Mouse (Mus musculus) natural killer cell, adult 2 months (primary cell): Measurements from ENCODE around the gene Fam118b.

Experiments used
- DNase-seq, 2 experiments: peaks; one replicate each; pipeline ENCODE4 v3.0.0; 2022; ENCODE audit warnings: low spot score in 2 of 2

Gene Fam118b

DNA sequence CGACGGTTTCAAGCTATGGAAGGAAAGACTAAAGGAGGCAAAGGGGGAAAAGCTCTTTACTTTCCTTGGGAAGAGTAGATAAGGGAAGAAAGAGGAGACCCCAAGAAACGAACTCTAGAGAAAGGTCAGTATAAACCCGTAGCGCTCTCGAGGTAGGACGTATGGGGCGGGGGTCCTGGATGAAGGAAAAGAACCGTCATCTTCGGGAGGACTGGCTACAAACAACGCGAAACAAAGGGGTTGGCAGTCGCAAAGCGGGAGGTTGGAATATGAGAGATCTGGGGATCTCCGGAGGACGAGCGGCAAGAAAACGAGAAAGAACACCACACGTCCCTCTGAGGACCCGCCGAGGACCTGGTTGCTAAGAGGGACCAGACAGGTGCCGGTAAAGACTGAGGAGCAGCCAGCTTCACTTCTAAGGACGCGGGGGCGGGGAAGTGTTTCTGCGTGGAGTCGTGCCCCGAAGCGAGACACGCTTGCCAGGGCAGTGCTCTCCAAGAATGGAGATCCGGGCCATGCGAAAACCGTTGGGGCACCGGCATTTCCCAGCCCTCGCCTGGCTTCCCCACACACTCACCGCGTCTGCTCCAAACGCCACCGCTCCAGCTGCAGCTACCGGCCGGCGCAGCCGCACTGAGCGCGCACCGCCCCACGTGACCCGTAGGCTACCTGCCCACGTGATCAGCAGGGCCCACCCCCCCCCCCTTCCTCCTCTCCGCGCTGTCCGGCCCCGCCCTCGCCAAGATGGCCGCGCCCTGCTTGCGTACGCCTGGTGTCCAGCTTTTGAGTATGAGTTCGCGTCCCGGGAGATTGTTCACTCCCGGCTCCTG, at the start of gene Fam118b, which contains the start of gene Rpusd4:
TSS of gene Fam118b (minus strand) at position 660 of the 830 bp plus-strand sequence.
TSS of gene Rpusd4 (plus strand) at position 720 of the 830 bp plus-strand sequence.
- DNase-seq: peak; percentile 84 to 90

DNA sequence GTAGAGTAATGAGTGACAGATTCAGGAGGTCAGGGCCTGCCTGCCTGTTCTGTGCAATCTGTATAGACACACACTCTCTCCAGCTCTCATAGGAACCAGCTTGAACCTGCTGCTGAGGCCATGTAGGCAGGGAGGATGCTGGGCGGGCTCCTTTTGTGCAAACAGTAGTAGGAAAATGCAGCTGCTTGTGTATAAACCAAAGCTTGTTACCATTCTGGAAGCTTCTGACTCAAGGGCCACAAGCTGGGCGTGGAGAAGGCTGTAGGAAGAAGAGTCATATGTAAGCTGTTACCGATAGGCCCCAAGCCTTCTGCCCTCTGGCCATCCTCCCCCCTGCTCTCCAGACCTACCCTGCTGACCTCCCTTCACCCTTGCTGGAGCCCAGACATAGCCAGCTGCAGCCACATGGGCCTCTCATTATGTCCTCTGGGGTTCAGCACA, 49.2 kb upstream of the Fam118b start:
- no peak for DNase-seq

DNA sequence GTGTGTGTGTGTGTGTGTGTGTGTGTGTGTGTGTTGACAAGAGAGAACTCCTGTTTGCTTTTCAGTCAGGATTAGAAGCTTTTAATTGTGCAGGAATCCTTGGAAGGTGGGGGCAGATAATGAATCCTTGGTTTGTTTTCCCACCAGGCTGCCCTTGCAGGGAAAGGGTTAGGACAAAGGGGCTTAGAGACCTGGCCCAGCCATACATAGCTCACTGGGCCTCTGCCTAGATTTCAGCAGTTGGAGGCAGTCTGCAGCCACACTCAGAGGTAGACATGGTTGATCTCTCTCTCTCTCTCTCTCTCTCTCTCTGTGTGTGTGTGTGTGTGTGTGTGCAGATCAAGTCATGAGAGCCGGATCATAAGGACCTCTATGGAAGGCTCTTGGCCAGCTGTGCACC, 46.6 kb upstream of the Fam118b start:
- no peak for DNase-seq

GRCm38 (mm10) chr9:35313601-35314000, 46.0 kb upstream of the Fam118b start:
- DNase-seq: no peak

GRCm38 (mm10) chr9:35312516-35312915, 44.9 kb upstream of the Fam118b start:
- DNase-seq: no peak

DNA sequence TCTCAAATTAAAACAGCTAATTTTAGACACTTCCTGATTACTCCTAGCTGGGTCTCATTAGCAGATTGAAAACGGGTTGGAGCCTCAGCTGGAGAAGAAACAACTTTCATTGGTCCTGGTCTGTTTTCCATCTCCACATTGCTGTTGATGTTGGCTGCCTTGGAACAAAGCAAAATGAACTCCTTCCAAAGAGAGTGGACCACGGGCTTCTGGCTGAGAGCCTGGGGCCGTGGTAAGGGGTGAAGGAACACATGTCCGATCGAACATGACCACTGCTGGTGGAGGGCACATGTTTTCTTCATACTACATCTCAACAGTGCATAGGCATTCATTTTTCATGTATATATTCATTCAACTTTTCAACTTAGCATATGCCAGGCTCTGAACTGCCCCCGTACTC, 42.8 kb upstream of the Fam118b start:
- DNase-seq: no peak

- no peak for DNase-seq
Observed at GRCm38 (mm10) chr9:35307461-35307860, 39.9 kb upstream of the Fam118b start.

- DNase-seq: no peak
Observed at GRCm38 (mm10) chr9:35302172-35302571, 34.6 kb upstream of the Fam118b start.

DNA sequence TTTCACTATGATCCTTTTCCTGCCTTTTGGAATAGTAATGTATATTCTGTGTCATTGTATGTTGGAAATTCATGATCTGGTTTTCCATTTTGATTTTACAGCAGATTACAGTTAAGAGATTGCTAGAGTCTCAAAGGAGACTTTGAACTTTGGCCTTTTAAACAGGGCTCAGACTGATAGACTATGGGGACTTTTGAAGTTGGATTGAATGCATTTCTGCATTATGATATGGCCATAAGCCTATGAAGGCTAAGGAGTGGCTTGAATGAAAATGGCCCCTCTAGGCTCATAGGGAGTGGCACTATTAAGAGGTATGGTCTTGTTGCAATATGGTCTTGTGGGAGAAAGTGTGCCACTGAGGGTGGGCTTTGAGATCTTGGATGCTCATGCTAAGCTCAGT, 30.2 kb upstream of the Fam118b start:
- DNase-seq: no peak

GRCm38 (mm10) chr9:35293465-35293864, 25.9 kb upstream of the Fam118b start:
- DNase-seq: no peak

- DNase-seq: no peak
Observed at GRCm38 (mm10) chr9:35290916-35291315, 23.3 kb upstream of the Fam118b start.

- DNase-seq: no peak
Observed at GRCm38 (mm10) chr9:35290417-35290816, 22.8 kb upstream of the Fam118b start.

DNA sequence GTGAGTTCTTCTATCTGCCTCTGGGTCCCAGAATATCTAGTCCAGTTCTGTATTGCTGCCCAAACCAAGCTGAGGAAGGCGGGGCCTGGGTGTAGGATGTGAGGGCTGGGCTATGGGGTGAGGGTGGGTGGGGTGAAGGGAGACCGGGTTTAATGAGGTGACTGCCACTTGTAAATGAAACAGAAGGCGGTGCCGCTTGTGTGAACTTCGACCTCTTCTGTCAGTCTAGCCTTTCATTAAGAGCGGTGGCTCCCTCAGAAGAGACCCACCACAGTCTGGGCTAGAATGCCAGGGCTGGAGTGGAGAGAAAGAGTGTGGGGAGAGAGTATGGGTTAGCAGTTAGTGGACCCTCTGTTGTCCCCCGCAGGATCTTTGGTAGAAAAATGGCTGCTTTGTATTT, 22.4 kb upstream of the Fam118b start:
- no peak for DNase-seq

GRCm38 (mm10) chr9:35286351-35286750, 18.7 kb upstream of the Fam118b start:
- DNase-seq: no peak

DNA sequence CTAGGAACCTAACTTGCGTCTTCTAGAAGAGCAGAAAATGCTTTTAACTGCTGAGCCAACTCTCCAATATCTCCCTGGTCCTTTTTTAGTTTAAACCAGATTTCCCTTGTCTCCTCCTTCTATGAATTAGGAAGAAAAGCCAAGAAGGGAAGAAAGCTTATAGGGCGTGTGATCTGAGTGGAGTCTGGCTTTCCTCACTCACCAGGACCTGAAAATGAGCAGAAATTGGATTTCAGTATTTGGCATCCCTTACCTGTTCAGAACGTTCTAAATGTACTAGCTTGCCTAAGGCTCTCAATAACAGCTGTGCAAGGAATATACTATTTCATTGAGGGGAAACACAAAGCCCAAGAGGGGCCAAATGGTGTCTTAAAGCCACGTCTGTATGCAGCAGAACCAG, 16.7 kb upstream of the Fam118b start:
- no peak for DNase-seq

- no peak for DNase-seq
Observed at GRCm38 (mm10) chr9:35283415-35284069, 15.9 kb upstream of the Fam118b start.

DNA sequence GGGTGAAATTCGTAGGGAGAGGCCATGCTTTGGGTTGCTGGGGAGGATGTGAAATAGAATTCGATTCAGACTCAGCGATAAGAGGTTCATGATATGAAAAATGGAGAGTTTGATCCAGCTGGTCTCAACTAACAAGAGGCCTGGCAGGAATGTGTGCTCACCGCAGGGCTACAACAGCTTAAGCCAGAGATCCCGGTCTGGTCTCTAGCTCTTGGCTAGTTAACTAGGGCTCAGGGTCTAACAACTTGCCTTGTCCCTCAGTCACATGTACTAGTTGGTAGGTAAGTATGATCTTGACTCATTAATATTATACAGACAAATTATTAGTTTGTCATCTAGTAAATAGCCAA, 15.2 kb upstream of the Fam118b start:
- no peak for DNase-seq

GRCm38 (mm10) chr9:35282006-35282850, 14.6 kb upstream of the Fam118b start:
- peak; percentile 27 to 52 for DNase-seq

- no peak for DNase-seq
Observed at GRCm38 (mm10) chr9:35278451-35278850, 10.8 kb upstream of the Fam118b start.

- no peak for DNase-seq
Observed at GRCm38 (mm10) chr9:35277855-35278365, 10.3 kb upstream of the Fam118b start.

DNA sequence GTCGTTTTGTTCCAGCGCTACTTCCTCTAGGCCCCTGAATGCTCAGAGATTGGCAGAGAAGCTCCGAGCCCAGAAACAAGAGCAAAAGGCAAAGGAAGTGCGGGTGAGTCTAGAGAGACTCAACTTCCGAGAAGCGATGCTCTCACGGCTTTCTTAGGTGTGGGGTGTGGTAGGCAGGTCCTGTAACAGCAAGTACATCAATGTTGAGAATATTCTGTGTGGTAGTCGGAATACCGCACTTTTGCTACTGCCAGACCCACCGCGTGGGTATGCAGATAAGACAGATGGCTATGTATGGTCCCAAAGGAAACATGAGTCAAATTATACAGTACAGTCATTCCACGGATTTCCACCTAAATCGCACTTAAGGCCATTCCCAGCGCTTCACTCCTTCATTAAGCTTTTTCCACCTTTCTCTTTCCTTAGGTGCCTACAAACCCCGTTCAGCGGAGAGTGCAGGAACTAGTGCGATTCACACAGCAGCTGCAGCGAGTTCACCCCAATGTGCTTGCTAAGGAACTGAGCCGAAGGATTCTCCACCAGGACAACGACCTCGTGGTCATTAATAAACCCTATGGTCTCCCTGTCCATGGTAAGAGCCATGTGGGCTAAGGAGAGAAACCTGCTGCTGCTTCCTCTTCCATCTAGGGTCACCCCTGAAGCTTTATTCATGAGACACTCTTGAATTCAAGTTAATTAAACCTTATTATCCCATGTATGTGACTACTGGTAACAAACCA, 541 bp upstream of the Fam118b start:
- no peak for DNase-seq
